Mouse (Mus musculus): Measurements from ENCODE around the gene Emx2.

The Emx2 gene

DNA sequence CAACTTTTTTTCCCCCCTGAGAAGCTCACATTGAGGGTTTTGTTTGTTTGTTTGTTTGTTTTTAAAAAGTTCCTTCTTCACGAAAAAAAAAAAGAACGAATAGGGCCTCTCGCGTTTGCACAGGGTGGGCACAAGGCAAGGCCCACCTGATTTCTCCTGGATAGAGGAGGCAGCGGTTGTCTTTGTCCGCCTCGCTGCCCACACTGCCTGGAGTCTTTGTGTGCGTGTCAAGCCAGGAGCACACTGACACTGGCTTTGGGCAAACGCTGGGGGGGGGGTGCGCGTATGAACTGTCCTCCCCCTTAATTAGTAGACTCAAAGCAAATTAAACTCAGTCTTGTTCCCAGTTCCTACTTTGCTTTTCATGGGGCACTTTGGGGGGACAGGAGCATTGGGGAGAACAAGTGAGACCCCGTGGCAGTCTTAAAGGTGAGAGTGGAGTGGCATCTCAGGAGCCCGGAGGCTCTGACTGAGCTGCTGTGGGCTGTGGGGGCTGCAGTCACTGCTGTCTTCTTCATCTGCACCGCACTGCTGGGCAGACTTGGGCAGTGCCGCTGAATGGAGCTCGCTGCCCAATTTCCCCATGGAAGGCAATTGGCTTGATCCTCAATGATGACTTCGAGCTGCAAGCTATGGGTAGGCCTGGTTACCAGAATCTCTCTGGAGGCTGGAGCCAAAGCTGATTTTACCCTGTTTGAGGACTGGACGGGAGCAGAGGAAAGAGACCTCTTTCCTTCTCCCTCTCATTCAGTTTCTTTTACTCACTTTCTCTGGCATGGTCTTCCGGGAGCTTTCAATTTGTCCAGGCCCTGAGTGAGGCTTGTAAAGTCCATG, 4.5 kb downstream of the Emx2 start:
- no peak for DNase-seq (ENCODE audit: low spot score)

DNA sequence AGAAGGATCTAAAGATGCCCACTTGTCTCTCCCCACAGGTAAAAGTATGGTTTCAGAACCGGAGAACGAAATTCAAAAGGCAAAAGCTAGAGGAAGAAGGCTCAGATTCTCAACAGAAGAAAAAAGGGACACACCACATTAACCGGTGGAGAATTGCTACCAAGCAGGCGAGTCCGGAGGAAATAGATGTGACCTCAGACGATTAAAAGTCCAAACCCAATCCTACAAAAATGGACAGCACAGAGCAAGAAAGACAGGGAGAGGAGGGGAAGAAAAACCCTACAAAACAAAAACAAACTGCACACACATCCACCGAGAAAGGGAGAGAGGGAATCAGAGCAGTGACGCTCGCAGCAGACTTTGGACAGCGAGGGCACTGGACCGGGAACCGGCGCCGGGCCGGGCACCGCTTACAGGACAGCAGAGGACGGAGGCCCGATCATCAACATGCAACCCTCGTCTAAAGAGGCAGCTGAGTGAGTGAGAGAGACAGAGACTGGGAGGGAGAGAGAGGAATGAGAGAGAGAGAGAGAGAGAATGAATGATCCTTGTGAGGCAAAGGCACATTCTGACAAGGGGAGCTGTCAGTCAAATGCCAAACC, 5.8 kb downstream of the Emx2 start:
- no peak for DNase-seq (ENCODE audit: low spot score)

- DNase-seq (ENCODE audit: low spot score) = no peak
Observed at GRCm38 (mm10) chr19:59465281-59465680, 7.1 kb downstream of the Emx2 start.

GRCm38 (mm10) chr19:59465751-59466410, 7.7 kb downstream of the Emx2 start:
- DNase-seq (ENCODE audit: low spot score) = no peak

GRCm38 (mm10) chr19:59466417-59466937, 8.3 kb downstream of the Emx2 start:
- no peak for DNase-seq (ENCODE audit: low spot score)

DNA sequence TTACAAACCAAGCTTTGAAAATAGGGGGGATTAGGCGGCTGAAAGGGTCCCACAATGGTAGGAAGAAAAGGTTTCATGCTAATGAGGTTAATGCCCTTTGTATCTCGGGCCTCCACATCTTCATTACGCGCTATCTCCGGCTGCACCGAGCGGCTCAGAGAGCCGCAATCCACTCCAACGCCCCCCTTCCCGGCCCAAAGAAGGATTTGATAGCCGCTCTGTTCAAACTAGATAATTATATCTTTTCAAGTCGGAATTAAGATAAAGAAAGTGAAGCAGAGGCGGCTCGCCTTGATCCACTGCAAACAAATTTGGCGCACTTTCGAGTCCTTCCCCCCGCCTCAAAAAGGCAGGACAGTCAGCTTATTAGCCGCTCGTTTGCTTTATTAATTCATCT, 8.8 kb downstream of the Emx2 start:
- no peak for DNase-seq (ENCODE audit: low spot score)

GRCm38 (mm10) chr19:59467413-59468064, 9.4 kb downstream of the Emx2 start:
- DNase-seq (ENCODE audit: low spot score) = no peak

DNA sequence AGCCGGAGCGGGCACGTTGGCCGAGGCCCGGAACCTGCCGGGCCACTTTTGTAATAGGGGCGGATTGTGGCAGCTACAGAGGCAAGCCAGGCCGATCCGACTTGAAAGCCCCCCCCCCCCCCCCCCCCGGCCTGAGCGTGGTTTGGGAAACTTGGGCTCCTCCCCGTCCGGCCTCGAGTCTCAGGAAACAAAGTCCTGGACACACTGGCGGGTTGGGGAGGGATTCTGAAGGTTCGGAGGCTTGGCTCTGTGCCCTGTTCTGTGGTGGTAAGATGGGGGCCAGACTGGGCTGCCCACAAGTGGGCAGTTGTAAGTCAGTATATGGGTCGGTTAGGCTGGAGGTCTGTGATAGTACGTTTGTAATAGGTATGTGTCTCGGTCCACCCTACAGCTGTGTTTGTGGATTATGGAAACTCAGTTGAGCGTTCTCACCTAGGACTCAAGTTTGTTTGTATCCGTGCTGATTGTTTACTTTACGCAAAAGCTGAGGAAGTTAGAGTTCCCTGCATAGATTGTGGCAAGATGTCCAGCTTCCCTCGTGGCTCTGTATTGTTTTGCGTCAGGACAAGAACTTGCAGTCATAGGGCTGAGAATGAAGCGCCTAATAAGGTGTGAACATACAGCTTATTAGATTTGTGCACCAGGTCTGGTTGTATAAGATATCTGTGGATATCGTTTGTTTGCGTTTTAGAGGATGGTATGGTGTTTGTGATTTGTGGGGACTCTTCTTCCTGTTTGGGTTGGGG, 10.1 kb downstream of the Emx2 start:
- no peak for DNase-seq (ENCODE audit: low spot score)

GRCm38 (mm10) chr19:59469035-59469949, 11.1 kb downstream of the Emx2 start:
- no peak for DNase-seq (ENCODE audit: low spot score)

- no peak for DNase-seq (ENCODE audit: low spot score)
Observed at GRCm38 (mm10) chr19:59470074-59470630, 12.0 kb downstream of the Emx2 start.

- DNase-seq (ENCODE audit: low spot score) = no peak
Observed at GRCm38 (mm10) chr19:59470913-59471312, 12.7 kb downstream of the Emx2 start.

GRCm38 (mm10) chr19:59472844-59473243, 14.7 kb downstream of the Emx2 start:
- DNase-seq (ENCODE audit: low spot score) = no peak

DNA sequence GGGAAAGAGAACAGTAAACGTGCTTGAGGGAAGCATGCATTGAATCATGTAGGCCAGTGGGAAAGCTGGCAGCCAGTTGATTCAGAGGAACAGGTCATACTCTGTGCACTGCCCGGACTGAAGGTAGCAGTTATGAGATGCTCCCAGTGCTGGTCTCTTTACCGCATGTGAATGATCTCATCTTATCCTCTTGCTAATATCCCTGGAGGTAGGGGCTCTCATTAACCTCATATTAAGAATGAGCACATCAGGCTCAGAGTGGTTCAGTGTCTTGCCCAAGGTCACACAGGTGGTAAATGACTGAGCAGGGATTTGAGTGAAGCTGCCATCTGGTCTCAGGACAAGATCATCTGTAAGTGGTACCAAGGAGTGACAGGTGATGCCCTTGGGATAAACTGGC, 21.7 kb downstream of the Emx2 start:
- DNase-seq (ENCODE audit: low spot score) = no peak

DNA sequence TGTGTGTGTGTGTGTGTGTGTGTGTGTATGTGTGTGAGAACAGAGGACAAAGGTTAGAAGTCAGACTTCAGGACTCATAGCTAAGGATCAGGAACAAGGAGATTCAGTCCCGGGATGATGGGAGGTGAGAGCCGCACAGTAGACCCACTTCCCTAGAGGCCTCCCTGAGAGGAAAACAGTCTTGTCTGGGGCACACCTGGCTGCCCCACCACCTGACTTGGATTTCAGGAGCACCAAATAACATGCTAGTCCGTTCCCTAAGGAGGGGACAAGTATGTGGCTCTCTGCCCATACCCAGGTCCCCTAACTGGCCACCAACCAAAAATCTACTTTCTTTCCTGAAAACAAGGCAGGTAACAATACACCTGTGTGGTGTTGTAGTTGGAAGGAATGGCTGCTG, 22.4 kb downstream of the Emx2 start:
- no peak for DNase-seq (ENCODE audit: low spot score)

GRCm38 (mm10) chr19:59492258-59492657, 34.1 kb downstream of the Emx2 start:
- DNase-seq (ENCODE audit: low spot score) = no peak

DNA sequence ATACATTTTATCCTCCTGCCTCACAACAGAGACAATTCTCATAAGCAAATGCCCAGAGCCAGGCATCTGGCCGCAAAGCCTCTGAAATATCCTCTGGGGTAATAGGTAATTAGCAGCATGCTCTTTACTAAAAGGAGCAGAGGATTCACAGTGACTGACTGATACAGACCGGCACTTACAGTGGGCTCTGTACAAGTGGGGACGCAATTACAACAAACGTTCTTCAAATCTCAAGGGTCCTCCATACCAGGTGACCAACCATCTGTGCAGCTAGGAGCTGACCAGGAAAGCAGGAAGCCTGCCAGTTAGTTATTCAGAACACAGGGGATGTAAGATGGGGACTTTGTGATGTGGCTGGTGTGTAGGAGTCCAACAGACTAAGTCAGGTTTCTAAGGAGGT, 38.7 kb downstream of the Emx2 start:
- DNase-seq (ENCODE audit: low spot score) = no peak

DNA sequence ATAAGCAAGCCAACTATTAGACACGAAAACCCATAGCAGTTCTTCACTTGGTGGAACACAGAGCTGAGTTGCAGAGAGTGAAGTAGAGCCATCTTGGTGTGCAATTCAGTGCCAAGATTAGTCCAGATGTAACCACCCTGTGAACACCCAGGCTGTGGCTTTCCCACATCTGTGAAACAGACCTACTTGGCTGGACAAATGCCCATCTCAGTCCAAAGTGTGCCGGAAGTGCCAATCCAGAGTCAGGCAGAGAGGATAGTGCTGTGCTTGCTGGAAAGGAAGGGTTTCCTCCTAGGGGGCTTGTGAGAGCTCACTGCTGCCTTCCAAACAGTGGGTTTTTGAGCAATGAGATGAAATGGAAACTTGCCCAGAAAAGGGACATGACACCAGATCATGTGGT, 50.7 kb downstream of the Emx2 start:
- DNase-seq (ENCODE audit: low spot score) = no peak

DNA sequence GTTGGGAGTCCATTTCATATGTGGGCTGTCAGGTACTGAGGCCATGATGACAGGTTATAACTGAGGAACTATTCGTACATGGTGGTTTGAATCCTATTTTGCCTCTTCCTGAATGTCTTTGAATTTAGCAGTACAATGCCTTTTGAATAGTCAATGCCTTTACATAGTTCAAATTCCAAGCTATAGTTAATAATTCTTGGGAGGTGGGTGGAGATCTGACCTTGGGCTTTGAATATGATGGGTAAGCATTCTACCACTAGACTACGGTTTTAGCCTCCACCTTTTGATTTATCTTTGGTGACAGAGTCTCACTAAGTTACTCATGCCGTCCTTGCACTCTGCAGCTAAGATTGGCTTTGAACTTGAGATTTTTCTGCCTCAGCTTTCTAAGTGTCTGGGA, 55.0 kb downstream of the Emx2 start:
- DNase-seq (ENCODE audit: low spot score) = no peak

Data from layer of hippocampus, adult 9-10 months (tissue).